Mouse (Mus musculus) adrenal gland, postnatal 14 days (tissue): ENCODE data around the gene Nup107. TPM values are rescaled to one million over a fixed set of nuclear protein-coding genes. Genes with fewer than 3 reads are reported as not detected.

ENCODE experiments used
- DNase-seq: peaks from one replicate; pipeline ENCODE4 v3.0.0; 2021; ENCODE audit warnings: mixed read lengths
- total RNA-seq: library from RNA; stranded (reverse); gene quantifications from 2 replicates; pipeline ENCODE4 v1.2.3, GENCODE M21; 2021

Nup107 gene
- total RNA-seq, 1 experiment from 2014 or later = 14.8 TPM

DNA sequence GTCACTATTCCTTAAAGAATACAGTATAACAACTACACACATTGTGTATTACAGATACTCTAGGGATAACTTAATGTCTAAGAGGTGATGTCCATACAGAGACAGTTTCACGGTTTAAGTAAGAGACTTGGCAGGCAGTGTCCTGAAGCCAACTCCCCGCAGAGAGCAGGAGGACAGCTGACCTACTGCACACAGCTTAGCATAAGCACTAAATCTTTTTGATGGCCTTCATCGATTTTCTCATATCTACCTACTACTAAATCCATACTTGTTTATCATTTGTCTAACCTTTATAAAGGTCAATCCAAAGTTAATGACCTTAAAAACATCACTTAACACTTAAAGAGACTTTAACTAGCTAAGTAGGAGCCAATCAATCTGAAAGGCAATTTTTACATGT is 89.0 kb downstream of the Nup107 start:
- DNase-seq = no peak

DNA sequence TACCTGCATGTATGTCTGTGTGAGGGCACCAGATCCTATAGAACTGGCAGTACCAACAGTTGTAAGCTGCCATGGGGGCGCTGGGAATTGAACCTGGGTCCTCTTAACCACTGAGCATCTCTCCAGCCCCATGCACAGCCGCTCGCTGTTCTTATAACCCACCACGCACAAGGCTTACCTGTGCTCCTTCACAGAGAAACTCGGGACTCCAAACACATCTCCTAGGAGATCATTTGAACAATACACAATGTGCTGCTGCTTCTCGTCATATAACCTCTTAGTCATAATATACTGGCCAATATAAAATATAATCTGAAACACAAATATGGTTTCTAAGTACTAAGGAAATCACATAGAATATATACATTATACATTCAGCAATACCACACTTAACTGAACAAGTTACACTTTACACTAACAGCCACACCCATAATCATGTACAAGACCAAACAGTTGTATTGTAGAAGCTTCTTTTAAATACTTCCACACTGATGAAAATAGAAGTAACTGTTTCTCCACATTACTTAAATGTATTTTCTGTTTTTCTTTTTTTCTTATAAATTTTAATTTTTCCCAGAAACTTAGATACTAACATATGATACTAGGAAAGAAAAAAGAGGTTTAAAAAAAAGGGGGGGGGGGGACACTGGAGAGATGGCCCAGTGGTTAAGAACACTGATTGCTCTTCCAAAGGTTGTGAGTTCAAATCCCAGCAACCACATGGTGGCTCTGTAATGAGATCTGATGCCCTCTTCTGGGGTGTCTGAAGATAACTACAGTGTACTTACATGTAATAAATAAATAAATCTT is 90.3 kb downstream of the Nup107 start:
- no peak for DNase-seq

DNA sequence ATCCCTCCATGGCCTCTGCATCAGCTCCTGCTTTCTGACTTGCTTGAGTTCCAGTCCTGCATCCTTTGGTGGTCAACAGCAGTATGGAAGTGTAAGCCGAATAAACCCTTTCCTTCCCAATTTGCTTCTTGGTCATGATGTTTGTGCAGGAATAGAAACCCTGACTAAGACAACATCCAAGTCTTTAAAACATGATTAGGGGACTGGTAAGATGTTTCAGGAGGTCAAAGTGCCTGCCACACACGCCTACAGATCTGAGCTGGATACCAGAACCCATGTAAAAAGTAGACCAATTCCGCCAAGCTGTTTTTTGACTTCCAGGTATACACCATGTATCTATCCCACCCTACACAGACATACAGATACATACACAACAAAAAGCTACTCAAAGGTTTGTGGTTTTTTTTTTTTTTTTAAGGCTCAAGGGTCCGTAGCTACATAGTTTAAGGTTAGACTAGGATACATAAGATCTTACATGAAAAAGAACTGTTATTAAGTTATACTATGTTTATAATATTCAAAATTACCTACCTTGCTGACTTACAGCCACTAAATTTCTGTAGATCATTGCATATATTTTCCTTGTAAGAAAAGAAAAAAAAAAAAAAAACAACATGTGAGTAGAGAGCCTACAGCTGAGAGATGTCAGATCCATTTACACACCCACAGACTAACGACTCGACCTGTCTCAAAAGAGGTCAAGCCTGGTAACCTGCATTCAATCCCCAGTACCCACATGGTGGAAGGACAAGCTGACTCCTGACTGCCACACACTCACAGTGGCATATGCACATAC is 91.3 kb downstream of the Nup107 start:
- DNase-seq = no peak

Other genes with a start within 250 kb of the Nup107 start
- gene Cpm, start 163.2 kb downstream of the Nup107 start, total RNA-seq = 23.7 and 28.6 TPM in 2 replicates
- 42.6 and 53.7 TPM in 2 replicates for gene Mdm2, start 81.9 kb downstream of the Nup107 start, total RNA-seq
- 10.3 and 13.4 TPM in 2 replicates for gene Slc35e3, start 46.3 kb downstream of the Nup107 start, total RNA-seq
- 126 and 130 TPM in 2 replicates for gene Rap1b, start 53.3 kb upstream of the Nup107 start, total RNA-seq